Mouse (Mus musculus) CD4-positive, CD25-positive, alpha-beta regulatory T cell (primary cell): ENCODE results near the gene Olfr828. TPM values are rescaled to one million over a fixed set of nuclear protein-coding genes. Genes with fewer than 3 reads are reported as not detected.

Experiments
- polyA plus RNA-seq: library from polyadenylated mRNA; unstranded; fragments of 100-300 nt; shearing (Covaris generic); gene quantifications from one replicate; pipeline ENCODE4 v1.2.1, GENCODE M21; 2017

The Olfr828 gene
- polyA plus RNA-seq = not detected

GRCm38 (mm10) chr9:18819426-18819825, at the start of gene Olfr828:
Olfr828 (minus strand) TSS chr9:18819526.

GRCm38 (mm10) chr9:18854633-18855032, 35.3 kb upstream of the Olfr828 start, which contains the start of gene Olfr829:
Olfr829 (plus strand) TSS chr9:18854933.

Other genes with a start within 250 kb of the Olfr828 start
- gene Muc16, start 145.0 kb downstream of the Olfr828 start, polyA plus RNA-seq = 0.06 TPM
- gene Olfr24, start 55.5 kb downstream of the Olfr828 start, polyA plus RNA-seq = 0.10 TPM
- not detected for gene Olfr829, start 35.4 kb upstream of the Olfr828 start, polyA plus RNA-seq
- not detected for gene Olfr830, start 55.2 kb upstream of the Olfr828 start, polyA plus RNA-seq
- not detected for gene Olfr832, start 117.6 kb upstream of the Olfr828 start, polyA plus RNA-seq
- not detected for gene Olfr834, start 168.5 kb upstream of the Olfr828 start, polyA plus RNA-seq
- gene Olfr835, start 213.2 kb upstream of the Olfr828 start, polyA plus RNA-seq = not detected